Mouse (Mus musculus) hindbrain, embryonic 16.5 days (tissue): ENCODE data around the gene Acsl1. TPM values are rescaled to one million over a fixed set of nuclear protein-coding genes. Genes with fewer than 3 reads are reported as not detected.

Experiments used
- ATAC-seq: fragments of 200-750 bp; cut with Nextera tagmentation; 2 replicates; pipeline ENCODE4 v1.8.0; 2017; ENCODE audit warnings: moderate TSS enrichment, moderate library complexity
- H3K27ac ChIP-seq: fragments of 300-500 bp; sonication (generic); 2 replicates; pipeline ENCODE4 v1.5.1; 2014; ENCODE audit warnings: low read depth, mild to moderate bottlenecking, control low read depth, low read length, moderate library complexity
- H3K27me3 ChIP-seq: fragments of 300-500 bp; sonication (generic); replicated peaks from 2 replicates; pipeline ENCODE4 v1.6.1; 2014; ENCODE audit warnings: low read length; ENCODE audit not compliant: control insufficient read depth, insufficient read depth
- H3K36me3 ChIP-seq: fragments of 300-500 bp; sonication (generic); 2 replicates; pipeline ENCODE4 v1.6.1; 2014; ENCODE audit warnings: mild to moderate bottlenecking, low read length, moderate library complexity, mixed read lengths; ENCODE audit not compliant: control insufficient read depth, insufficient read depth
- H3K4me1 ChIP-seq: fragments of 300-500 bp; sonication (generic); 2 replicates; pipeline ENCODE4 v1.6.1; 2014; ENCODE audit warnings: low read depth, low read length; ENCODE audit not compliant: control insufficient read depth, insufficient read depth
- H3K4me2 ChIP-seq: fragments of 300-500 bp; sonication (generic); 2 replicates; pipeline ENCODE4 v1.6.1; 2014; ENCODE audit warnings: mild to moderate bottlenecking, low read length, control low read depth, moderate library complexity
- H3K4me3 ChIP-seq: fragments of 300-500 bp; sonication (generic); 2 replicates; pipeline ENCODE4 v1.5.1; 2014; ENCODE audit warnings: mild to moderate bottlenecking, low read length, control low read depth, moderate library complexity
- H3K9ac ChIP-seq: fragments of 300-500 bp; sonication (generic); 2 replicates; pipeline ENCODE4 v1.6.1; 2014; ENCODE audit warnings: low read depth, mild to moderate bottlenecking, control low read depth, low read length, moderate library complexity
- H3K9me3 ChIP-seq: fragments of 300-500 bp; sonication (generic); 2 replicates; pipeline ENCODE4 v1.6.1; 2014; ENCODE audit warnings: mild to moderate bottlenecking, low read length, moderate library complexity; ENCODE audit not compliant: control insufficient read depth
- WGBS: fragments of 180-500 bp; shearing (Covaris S2); extraction: QIAGEN DNeasy Blood & Tissue Kit; methylation state at CpG from one replicate; pipeline ENCODE4 v1.1.7; 2014; 5-methylcytosine and 5-hydroxymethylcytosine counted together
- polyA plus RNA-seq: library from polyadenylated mRNA; unstranded; fragments of >200 nt; fragmentation: Nextera tagmentation; extraction: Ambion mirVana; gene quantifications from 2 replicates; pipeline ENCODE4 v1.2.1, GENCODE M21; 2015

Gene Acsl1
- polyA plus RNA-seq, 1 experiment from 2014 or later: 19.5 TPM

DNA sequence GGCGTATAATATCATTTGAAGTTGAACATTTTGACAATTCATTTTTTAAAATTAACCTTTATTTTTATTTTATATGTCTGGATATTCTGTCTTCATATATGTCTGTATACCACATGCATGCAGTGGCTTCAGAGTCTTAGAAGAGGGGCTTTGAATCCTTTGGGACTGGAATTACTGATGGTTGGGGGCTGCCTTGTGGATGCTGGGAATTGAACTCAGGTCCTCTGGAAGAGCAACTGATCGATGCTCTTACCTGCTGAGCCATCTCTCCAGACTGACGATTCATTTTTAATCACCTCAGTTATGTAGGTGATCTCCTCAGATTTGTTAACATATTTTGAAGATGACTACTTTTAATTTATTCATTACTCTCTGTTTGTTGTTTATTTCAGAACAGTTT is 3.3 kb downstream of the Acsl1 start:
- H3K9ac ChIP-seq: no peak overlapping the region
- no peaks in the 10 kb centered on the region for H3K36me3 ChIP-seq
- 96% methylated on average over 3 of the region's 3 CpGs for WGBS
- H3K4me1 ChIP-seq: peaks cover 11% of the 10 kb centered on the region
- no peak for ATAC-seq
- no peak overlapping the region for H3K4me3 ChIP-seq
- no peak overlapping the region for H3K27ac ChIP-seq
- H3K4me2 ChIP-seq: no peak overlapping the region
- H3K27me3 ChIP-seq: no peaks in the 10 kb centered on the region
- no peaks in the 10 kb centered on the region for H3K9me3 ChIP-seq

DNA sequence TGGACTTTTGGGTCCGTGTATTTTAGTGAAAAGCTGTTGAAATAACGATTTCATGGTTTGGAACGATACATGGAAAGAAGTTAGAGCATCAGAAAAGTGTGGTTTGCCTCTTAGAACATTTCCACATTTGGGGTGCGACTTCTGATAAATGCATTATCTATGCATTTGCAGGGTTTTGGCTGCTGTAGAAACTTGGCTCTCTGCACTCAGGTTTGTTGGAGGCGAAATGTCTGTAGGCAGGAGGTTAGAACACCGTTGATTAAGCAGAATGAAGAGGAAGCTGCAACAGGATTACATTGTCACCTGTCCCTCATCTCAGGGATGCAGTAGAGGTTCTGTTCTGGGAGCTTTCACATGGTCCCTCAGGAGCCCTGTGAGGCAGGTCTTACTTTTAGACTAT is 3.8 kb downstream of the Acsl1 start:
- WGBS: 89% methylated on average over 6 of the region's 6 CpGs
- peaks cover 11% of the 10 kb centered on the region for H3K4me1 ChIP-seq
- ATAC-seq: no peak
- H3K36me3 ChIP-seq: no peaks in the 10 kb centered on the region
- H3K27ac ChIP-seq: no peak overlapping the region
- H3K4me2 ChIP-seq: no peak overlapping the region
- H3K4me3 ChIP-seq: no peak overlapping the region
- no peaks in the 10 kb centered on the region for H3K27me3 ChIP-seq
- no peaks in the 10 kb centered on the region for H3K9me3 ChIP-seq
- no peak overlapping the region for H3K9ac ChIP-seq

DNA sequence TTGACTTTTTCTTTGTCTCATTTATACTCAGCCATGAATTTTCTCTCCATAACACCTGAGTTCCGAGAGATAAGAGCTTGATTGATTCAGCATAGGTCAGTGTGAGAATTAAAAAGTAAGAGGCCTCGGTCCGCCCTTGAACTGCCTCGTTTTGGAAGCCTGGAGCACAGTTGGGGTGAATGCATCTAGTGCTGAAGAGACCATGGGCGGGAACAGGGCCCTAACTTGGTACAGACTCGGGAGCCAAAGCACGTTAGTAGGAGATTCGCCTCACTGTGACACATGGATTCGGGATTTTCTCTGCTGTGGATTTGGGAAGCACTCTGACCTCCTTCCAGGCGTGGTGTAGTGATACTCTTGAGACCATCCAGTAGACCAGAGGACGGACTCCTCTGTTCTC is 4.6 kb downstream of the Acsl1 start:
- no peaks in the 10 kb centered on the region for H3K27me3 ChIP-seq
- H3K36me3 ChIP-seq: no peaks in the 10 kb centered on the region
- H3K4me1 ChIP-seq: peaks cover 15% of the 10 kb centered on the region
- no peaks in the 10 kb centered on the region for H3K9me3 ChIP-seq
- no peak overlapping the region for H3K9ac ChIP-seq
- no peak overlapping the region for H3K27ac ChIP-seq
- H3K4me3 ChIP-seq: no peak overlapping the region
- WGBS: 89% methylated on average over 11 of the region's 11 CpGs
- no peak overlapping the region for H3K4me2 ChIP-seq
- no peak for ATAC-seq

DNA sequence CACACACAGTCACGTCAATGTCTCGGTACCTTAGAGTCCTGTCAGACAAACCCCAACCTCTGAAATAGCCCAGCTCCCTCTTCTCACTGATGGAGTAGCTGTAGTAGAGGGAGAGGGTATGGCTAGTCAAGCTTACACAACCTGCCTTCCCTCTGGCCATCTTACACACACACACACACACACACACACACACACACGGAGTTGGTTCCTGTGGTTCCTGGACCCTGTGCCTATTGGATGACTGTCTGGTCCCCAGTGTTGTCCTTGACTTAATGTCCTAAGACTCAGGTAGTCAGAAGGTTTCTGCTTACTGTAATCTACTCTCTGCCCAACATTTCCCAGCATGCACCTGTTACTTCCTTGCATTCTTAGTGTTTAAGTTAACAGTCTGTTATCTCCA is 5.1 kb downstream of the Acsl1 start:
- no peak overlapping the region for H3K4me2 ChIP-seq
- no peak overlapping the region for H3K9ac ChIP-seq
- H3K4me3 ChIP-seq: no peak overlapping the region
- peaks cover 17% of the 10 kb centered on the region for H3K4me1 ChIP-seq
- H3K27me3 ChIP-seq: no peaks in the 10 kb centered on the region
- no peak for ATAC-seq
- WGBS: 92% methylated on average over 3 of the region's 3 CpGs
- no peak overlapping the region for H3K27ac ChIP-seq
- no peaks in the 10 kb centered on the region for H3K9me3 ChIP-seq
- H3K36me3 ChIP-seq: no peaks in the 10 kb centered on the region

DNA sequence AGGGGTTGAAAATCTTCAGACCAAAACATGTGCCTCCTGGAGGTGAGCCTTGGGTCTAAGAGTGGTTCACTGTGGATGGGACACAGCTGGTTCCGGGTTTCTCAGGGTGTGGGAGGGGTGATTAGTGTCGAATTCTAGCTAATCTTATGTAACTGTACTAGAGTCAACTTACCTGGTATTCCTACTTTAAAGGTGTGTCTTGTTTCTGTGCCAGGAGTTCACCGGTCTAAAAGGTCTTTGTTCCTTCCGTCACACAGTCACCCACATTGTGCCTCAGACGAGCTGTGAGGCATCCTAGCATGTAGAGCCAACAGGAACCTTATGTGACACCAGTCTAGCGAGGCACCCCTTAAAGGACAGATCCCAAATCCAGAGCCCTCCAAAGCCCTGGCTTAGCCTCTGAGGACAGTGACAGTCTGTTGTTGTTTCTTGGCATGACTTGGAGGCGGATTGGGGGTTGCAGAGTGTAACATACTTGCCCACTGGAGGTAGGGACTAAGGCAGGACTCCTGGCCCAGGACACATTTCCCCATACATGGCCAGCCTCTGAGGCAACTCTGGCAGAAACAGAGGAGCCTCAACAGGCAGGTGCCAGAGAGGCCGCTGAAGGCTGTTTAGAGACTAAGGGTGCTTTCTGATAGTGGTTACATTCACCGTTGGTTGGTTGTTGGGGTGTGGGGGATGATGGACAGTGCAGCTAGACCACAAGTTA is 7.1 kb downstream of the Acsl1 start:
- ATAC-seq: no peak
- Histone ChIP-seq H3K9ac (no peak overlapping the region), H3K27ac (no peak overlapping the region), H3K4me1 (peaks cover 13% of the 10 kb centered on the region), H3K9me3 (no peaks in the 10 kb centered on the region), H3K4me3 (no peak overlapping the region), H3K36me3 (no peaks in the 10 kb centered on the region), H3K4me2 (no peak overlapping the region), H3K27me3 (no peaks in the 10 kb centered on the region)
- WGBS: 94% methylated on average over 9 of the region's 9 CpGs

DNA sequence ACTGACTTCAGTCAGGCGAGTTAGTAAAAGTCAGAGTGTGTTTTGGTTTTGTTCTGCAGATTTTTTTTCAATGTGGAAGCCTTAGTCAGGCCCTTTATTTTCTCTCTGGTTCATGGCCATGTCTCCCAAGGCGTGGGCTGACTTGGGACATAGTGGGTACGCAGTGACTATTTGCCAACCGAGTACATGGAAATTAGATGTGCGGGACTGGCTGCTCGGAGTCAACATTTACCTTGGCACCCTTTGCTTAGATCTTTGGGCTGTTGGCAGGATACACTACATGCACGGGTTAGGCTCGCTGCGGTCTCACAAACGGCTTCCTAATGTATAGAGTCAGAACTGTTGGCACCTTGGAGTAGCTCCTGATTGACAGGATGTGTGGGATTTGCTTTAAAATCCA is 7.9 kb downstream of the Acsl1 start:
- Histone ChIP-seq H3K4me2 (no peak overlapping the region), H3K4me1 (peaks cover 6% of the 10 kb centered on the region; the same call in 1 of the 2 replicates), H3K9ac (no peak overlapping the region), H3K9me3 (no peaks in the 10 kb centered on the region), H3K27me3 (no peaks in the 10 kb centered on the region), H3K4me3 (no peak overlapping the region), H3K36me3 (no peaks in the 10 kb centered on the region), H3K27ac (no peak overlapping the region)
- no peak for ATAC-seq
- 89% methylated on average over 10 of the region's 10 CpGs for WGBS

DNA sequence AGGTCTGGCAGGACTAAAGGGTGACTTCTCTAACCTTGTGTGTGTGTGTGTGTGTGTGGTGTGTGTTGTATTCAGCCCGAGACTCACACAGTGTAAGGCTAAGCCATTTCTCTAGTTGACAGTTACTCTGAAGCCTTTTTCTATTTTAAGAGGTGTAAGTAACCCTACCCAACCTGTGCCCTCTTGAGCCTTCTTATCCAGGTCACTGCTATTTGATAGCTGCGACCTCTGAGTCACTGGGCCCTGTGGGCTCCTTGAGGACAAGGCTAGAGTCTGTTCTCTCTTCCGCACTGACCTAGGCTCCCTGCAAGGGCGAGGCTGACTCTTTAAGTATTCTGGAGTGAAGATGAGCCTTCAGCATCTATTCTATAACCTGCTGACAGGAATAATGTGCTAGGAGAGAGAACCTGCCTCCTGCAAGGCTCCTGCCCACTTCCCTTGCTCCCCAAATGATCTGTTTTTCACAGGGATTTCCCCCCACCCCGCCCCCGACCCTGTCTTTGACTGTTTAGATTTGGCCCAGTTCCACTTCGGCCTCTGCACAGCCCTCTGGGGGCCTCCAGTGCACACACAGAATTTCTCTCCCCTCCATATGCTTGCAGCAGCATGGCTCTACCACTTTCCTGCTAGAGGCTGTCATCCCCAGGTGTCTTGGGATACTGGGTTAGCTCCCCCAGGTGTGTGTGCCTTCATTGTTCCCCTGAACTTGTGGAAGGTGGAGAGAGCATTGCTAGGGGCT is 9.1 kb downstream of the Acsl1 start:
- H3K36me3 ChIP-seq: no peaks in the 10 kb centered on the region
- no peak overlapping the region for H3K27ac ChIP-seq
- H3K27me3 ChIP-seq: no peaks in the 10 kb centered on the region
- peak; percentile 54; the same call in 1 of the 2 replicates for ATAC-seq
- peaks cover 6% of the 10 kb centered on the region; the same call in 1 of the 2 replicates for H3K4me1 ChIP-seq
- no peak overlapping the region for H3K9ac ChIP-seq
- H3K9me3 ChIP-seq: no peaks in the 10 kb centered on the region
- H3K4me3 ChIP-seq: no peak overlapping the region
- no peak overlapping the region for H3K4me2 ChIP-seq
- WGBS: 56% methylated on average over 7 of the region's 7 CpGs

DNA sequence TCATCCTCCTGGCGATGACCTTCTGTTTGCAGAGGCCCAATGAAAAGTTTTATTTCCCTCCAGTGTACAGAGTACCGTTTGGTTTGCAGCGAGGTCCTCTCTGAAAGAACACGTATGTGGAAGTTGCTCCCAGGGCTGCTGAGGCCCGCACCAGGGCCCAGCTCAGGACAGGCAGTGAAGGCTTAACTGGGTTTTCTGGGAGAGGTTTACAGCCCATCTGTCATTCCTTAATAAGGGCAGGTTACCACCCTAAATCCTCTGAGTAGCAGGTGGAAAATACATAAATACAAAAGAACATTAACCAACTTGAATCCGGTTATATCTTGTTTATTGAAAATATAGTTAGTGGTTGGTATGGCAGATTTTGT is 9.7 kb downstream of the Acsl1 start:
- ATAC-seq: no peak; the same call in 1 of the 2 replicates
- Histone ChIP-seq H3K9ac (no peak overlapping the region), H3K4me2 (no peak overlapping the region), H3K9me3 (no peaks in the 10 kb centered on the region), H3K4me3 (no peak overlapping the region), H3K36me3 (no peaks in the 10 kb centered on the region), H3K27me3 (no peaks in the 10 kb centered on the region), H3K27ac (no peak overlapping the region), H3K4me1 (peaks cover 6% of the 10 kb centered on the region; the same call in 1 of the 2 replicates)
- WGBS: 54% methylated on average over 6 of the region's 6 CpGs

DNA sequence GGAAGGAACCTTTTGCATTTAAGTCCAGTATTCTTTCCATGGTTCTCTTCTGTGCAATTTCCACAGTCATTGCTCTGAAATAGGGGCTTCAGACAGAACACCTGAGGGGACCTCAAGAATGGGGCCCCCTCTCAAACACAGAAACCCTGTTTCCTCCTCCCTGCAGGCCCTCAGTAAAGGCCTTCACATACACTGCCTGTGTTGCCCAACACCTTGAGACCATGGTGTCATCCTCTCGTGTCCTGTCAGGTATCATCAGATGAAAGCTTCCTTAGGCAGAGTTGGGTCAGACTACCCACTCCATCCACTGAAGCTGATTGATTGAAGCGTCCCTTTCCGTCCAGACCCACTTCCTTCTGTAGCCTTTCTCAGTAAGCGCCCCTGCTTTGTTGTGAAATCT is 11.9 kb downstream of the Acsl1 start:
- Histone ChIP-seq H3K4me1 (peaks cover 6% of the 10 kb centered on the region), H3K4me3 (no peak overlapping the region), H3K27ac (no peak overlapping the region), H3K27me3 (no peaks in the 10 kb centered on the region), H3K9me3 (no peaks in the 10 kb centered on the region), H3K4me2 (no peak overlapping the region), H3K9ac (no peak overlapping the region), H3K36me3 (no peaks in the 10 kb centered on the region)
- ATAC-seq: no peak
- 91% methylated on average over 4 of the region's 4 CpGs for WGBS
